Mouse (Mus musculus): Measurements from ENCODE around the gene Olfr10. TPM values are rescaled to one million over a fixed set of nuclear protein-coding genes. Genes with fewer than 3 reads are reported as not detected.
A peak's percentile ranks its signal among the peaks of the same experiment; 100 is the strongest.
"Not testable (repeated sequence)": the region's sequence is repeated elsewhere in the genome, so short reads cannot be mapped to it uniquely, and the experiment has no call there.

Olfr10 gene
- total RNA-seq, 2 experiments from 2014 or later: not detected

DNA sequence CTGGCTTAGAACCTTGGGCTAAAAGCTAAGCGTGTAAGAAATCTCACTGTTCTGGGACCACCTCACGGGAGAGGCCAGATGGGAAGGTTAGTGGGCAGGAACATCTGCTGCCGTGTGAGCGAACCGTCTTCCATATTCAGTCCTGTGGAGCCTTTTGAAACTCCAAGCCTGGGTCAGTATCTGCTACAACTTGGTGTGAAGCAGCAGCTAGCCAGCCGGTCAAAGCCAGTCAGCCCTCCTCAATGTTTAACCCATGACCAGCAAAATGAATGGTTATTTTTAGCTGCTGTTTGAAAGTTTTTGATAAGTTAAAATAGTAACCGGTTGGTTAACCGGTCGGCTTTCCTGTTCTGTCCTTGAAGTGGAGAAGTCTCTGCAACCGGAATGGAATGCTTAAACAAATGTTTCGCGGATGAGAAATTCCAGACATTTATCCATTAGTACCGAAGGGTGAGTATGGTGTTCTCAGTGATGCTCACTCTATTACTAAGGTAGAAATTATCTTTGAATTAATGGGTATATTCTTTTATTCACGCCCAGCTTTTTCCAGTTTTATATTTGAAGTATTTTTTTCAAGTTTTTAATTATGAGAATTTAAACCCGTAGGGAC, 36.5 kb upstream of the Olfr10 start:
- DNase-seq (ENCODE audit: extremely low spot score in 1 of 2, low spot score in 2 of 2): no peak
- intact Hi-C loops (cut with DNase I): loop anchor here (5.0 kb wide), 1 partner anchor 396 kb away; the partner anchor contains the start of gene Irgm1
- H3K27ac ChIP-seq: no peak overlapping the region
- no peak overlapping the region for H3K4me3 ChIP-seq
- TF ChIP-seq CTCF (IDR thresholded peaks at IDR 0.05): no peak

DNA sequence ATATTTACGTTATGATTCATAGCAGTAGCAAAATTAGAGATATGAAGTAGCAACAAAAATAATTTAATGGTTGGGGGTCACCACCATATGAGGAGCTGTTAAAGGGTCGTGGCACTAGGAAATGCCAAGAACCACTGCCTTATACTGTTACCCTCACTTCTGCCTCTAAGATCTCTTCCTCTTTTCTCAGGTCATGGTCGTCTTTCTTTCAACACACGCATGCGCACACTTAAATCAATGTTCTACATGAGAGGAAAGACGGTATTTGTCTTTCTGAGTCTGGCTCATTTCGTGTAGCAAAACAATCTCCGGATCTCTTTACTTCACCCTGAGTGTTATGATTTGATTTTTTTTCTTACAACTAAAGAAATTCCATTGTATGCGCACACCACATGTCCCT, 34.8 kb upstream of the Olfr10 start:
- no peak overlapping the region for H3K4me3 ChIP-seq
- intact Hi-C loops (cut with DNase I): loop anchor here (5.0 to 10.0 kb wide), 3 partner anchors 167 to 397 kb away; partner anchors contain the start of gene Irgm1
- no peak for TF ChIP-seq CTCF (IDR thresholded peaks at IDR 0.05)
- H3K27ac ChIP-seq: no peak overlapping the region
- no peak for DNase-seq (ENCODE audit: extremely low spot score in 1 of 2, low spot score in 2 of 2)

DNA sequence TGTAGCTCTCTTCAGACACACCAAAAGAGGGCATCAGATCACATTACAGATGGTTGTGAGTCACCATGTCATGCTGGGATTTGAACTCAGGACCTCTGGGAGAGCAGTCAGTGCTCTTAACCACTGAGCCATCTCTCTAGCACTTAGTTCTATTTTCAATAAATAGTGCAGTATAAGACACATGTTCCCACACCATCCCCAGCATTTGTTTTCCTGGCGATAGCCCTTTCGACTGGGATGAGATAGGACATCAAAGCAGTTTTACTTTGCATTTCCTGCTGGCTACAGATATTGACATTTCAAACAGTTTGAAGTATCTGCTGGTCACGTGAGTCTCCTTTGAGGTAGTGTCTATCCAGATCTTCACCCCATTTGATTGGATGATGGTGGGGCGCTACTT, 34.2 kb upstream of the Olfr10 start:
- no peak for TF ChIP-seq CTCF (IDR thresholded peaks at IDR 0.05)
- intact Hi-C loops (cut with DNase I): loop anchor here (5.0 to 10.0 kb wide), 2 partner anchors 168 to 264 kb away; no protein-coding TSS in a partner anchor
- DNase-seq (ENCODE audit: extremely low spot score in 1 of 2, low spot score in 2 of 2): no peak
- H3K4me3 ChIP-seq: no peak overlapping the region
- no peak overlapping the region for H3K27ac ChIP-seq

DNA sequence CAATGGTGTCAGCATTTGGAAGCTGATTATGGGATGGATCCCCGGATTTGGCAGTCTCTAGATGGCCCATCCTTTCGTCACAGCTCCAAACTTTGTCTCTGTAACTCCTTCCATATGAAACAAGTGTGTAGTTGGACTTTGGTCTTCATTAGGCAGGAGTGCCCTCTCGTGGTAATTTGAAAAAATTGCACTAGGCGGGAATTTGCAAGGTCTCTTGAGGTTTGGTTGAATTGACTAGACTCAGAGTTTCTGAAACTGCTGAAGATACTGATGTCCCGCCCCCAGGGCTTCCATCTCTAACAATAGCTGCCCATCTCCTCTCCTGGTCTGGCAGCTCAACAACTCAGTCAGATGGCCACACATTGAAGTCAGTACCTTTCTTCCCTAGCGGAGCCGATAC, 33.2 kb upstream of the Olfr10 start:
- DNase-seq (ENCODE audit: extremely low spot score in 1 of 2, low spot score in 2 of 2): peak in 1 of 2 experiments; percentile 25
- peak; percentile 80 for TF ChIP-seq CTCF (IDR thresholded peaks at IDR 0.05)
- Histone ChIP-seq H3K27ac (no peak overlapping the region), H3K4me3 (no peak overlapping the region)
- intact Hi-C loops (cut with DNase I): loop anchor here (5.0 to 10.0 kb wide), 2 partner anchors 169 to 263 kb away; no protein-coding TSS in a partner anchor

DNA sequence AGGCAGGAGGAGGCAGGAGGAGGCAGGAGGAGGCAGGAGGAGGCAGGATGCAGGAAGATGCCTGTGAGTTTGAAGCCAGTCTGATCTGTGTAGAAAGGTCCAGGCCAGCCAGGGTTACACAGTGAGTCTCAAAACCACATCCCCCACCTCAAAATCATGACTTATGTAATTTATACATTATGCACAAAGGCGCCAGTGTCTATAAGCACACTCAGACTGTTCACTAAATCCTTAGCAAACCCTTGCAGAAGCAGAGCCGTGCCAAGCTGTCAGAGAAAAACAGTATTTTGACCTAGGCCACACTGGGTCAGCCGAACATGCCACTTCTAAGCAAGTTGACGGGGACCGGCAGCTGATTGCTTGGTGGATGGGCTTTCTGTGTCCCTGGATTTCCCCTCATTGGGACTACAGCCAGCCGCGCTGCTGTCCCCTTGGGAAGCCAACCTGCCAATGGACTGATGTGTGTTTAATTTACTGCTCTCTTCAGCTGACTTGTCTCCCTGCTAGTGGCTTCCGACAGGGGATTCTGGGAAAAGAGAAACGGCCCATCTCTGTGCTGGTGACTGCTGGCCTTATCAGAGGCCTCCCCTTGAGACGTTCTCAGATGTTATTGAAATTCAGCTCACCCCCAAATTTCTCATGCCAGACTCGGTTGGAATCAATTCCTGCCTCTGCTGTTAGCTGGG, 30.6 kb upstream of the Olfr10 start:
- Histone ChIP-seq H3K27ac (no peak overlapping the region), H3K4me3 (no peak overlapping the region)
- TF ChIP-seq CTCF (IDR thresholded peaks at IDR 0.05): no peak
- no peak for DNase-seq (ENCODE audit: extremely low spot score in 1 of 2, low spot score in 2 of 2)
- intact Hi-C loops (cut with DNase I): loop anchor here (5.0 to 10.0 kb wide), 2 partner anchors 172 to 261 kb away; no protein-coding TSS in a partner anchor

DNA sequence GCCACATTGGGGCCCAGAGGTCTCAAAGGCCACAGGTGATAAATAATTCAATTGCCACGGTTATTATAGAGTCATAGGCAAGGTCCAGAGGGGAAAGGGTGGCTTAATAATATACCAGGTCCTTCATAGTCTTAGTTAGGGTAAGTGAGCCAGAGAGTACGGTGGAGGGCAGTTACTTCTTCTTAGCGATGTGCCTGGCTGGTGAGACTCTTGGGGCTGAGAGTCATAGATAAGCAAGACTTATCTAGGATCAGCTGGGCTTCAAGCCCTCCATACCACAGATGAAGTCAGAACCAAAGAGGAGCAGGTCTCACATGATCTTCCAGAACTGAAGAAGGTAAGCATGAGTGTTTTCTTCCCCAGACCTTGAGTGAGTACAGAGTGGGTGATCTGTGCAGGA, 26.3 kb upstream of the Olfr10 start, which contains the start of gene Olfr1393:
Olfr1393 (plus strand) TSS at position 83 of the 400 bp plus-strand sequence.
- no peak within 1 kb of the TSS for H3K27ac ChIP-seq
- intact Hi-C loops (cut with DNase I): loop anchor here (10.0 kb wide), 1 partner anchor 257 kb away; no protein-coding TSS in a partner anchor
- no peak within 1 kb of the TSS for H3K4me3 ChIP-seq
- DNase-seq (ENCODE audit: extremely low spot score in 1 of 2, low spot score in 2 of 2): no peak
- TF ChIP-seq CTCF (IDR thresholded peaks at IDR 0.05): no peak

DNA sequence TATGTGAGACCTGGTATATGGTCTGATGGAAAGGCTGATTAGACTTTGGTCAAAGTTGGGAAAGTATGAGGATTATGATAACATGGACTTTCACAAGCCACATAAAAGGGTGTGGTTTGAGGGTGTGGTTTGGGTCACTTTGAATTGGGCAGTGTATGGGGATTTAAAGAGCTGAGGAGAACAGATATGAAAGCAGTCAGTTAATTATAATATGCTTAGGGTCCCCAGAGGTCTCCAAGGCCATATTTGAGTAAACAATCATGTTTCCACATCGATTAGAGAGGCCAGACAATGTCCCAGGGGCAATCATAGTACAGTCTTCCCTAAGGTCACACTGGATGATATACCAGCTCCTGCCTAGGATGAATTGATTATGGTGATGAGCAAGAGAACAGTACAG, 19.6 kb upstream of the Olfr10 start, which contains the start of gene Olfr1392:
Olfr1392 (plus strand) TSS at position 301 of the 400 bp plus-strand sequence.
- H3K4me3 ChIP-seq; H3K27ac ChIP-seq; intact Hi-C loops (cut with DNase I); DNase-seq (ENCODE audit: extremely low spot score in 1 of 2, low spot score in 2 of 2): not testable (repeated sequence)

DNA sequence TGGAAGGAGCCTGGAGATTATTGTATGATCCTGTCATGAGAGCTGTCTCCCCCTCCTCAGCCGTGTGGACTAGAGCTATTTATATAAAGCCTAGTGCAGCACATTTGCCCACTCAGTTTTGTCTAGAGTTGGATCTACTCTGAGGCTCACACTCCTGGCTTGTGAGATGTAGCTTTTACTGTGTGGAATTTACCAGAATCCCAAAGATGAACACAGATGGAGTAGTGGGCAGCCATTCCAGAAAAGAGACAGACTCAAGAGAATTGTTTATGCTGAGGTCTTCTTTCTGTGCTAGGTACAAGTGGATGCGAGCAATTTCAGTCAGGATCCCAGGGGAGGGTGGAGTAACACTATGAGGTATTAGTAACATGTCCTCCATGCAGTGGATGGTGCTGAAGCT, 17.3 kb upstream of the Olfr10 start:
- H3K4me3 ChIP-seq: no peak overlapping the region
- no peak for TF ChIP-seq CTCF (IDR thresholded peaks at IDR 0.05)
- H3K27ac ChIP-seq: peak overlapping the region; percentile 50; the same call in 1 of the 2 replicates
- intact Hi-C loops (cut with DNase I): no loop called here
- DNase-seq (ENCODE audit: extremely low spot score in 1 of 2, low spot score in 2 of 2): no peak

DNA sequence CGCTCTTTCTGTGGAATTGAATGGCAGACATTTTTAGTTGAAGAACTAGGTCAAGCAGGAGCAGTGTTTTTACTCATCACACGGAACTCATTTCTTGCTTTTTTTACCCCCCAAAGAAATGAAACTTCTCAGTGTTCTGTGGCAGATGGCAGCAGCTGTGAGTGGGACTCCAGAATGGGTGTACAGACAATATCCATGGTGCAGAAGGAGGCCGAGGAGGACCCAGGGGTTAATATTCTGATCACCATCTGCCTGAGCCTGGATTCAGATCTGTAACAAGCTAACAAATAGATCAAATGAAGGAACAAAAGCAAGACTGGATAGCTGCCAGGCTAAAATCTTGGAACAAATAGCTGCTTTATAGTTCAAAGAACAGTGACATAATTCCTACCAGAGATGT, 11.8 kb upstream of the Olfr10 start:
- H3K4me3 ChIP-seq: no peak overlapping the region
- intact Hi-C loops (cut with DNase I): loop anchor here (2.0 kb wide), 1 partner anchor 34 kb away; no protein-coding TSS in a partner anchor
- no peak for TF ChIP-seq CTCF (IDR thresholded peaks at IDR 0.05)
- peak; percentile 23 to 52 for DNase-seq (ENCODE audit: extremely low spot score in 1 of 2, low spot score in 2 of 2)
- no peak overlapping the region for H3K27ac ChIP-seq

DNA sequence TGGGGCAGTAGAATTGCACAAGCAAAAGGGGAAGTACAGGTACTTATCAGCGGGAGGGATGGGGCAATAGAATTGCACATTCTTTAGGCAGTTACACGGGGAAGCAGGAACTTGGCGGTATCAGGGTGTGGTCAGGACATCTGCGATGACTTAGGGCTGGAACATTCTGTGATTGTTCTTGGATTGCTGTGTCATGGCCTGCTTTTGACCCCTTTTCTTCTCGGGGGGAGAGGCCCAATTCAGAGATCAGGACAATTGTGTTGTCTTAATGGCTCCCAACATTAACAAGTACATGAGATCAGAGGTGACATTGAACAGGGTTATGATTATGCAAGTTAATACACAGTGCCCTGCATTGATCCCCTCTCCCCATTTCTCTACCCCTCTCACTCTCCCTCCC, 4.0 kb downstream of the Olfr10 start:
- intact Hi-C loops (cut with DNase I); H3K4me3 ChIP-seq; DNase-seq (ENCODE audit: extremely low spot score in 1 of 2, low spot score in 2 of 2); H3K27ac ChIP-seq: not testable (repeated sequence)

DNA sequence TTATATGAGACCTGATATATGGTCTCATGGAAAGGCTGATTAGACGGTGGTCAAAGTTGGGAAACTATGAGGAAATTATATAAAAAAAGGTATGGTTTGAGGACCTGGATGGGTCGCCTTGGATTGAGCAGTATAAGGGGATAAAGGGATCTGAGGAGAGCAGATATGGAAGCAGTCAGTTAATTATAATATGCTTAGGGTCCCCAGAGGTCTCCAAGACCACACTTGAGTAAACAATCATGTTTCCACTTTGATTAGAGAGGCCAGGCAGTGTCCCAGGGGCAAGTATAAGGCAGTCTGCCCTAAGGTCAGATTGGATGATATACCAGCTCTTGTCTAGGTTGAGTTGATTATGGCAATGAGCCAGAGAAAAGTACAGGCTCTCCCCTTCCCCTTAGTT, 17.9 kb downstream of the Olfr10 start, which contains the start of gene Olfr1391:
Olfr1391 (plus strand) TSS at position 301 of the 400 bp plus-strand sequence.
- DNase-seq (ENCODE audit: extremely low spot score in 1 of 2, low spot score in 2 of 2): no peak
- no peak within 1 kb of the TSS for H3K27ac ChIP-seq
- TF ChIP-seq CTCF (IDR thresholded peaks at IDR 0.05): no peak
- no peak within 1 kb of the TSS for H3K4me3 ChIP-seq
- intact Hi-C loops (cut with DNase I): no loop called here

DNA sequence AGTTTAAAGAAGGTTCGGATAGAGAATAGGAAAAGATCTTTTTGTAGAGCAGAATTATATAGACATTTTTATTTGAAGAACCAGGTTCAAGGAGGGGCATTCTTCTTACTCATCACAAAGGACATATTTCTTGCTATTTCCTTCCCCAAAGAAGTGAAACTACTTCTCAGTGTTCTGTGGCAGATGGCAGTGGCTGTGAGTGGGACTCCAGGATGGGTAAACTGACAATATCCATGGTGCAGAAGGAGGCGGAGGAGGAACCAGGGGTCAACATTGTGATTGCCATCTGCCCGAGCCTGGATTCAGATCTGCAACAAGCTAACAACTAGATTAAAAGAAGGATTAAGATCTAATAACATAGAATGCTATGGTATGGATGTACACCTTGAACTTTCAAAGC, 22.2 kb downstream of the Olfr10 start:
- intact Hi-C loops (cut with DNase I): loop anchor here (2.0 kb wide), 1 partner anchor 34 kb away; no protein-coding TSS in a partner anchor
- Histone ChIP-seq H3K4me3 (no peak overlapping the region), H3K27ac (no peak overlapping the region; the same call in 1 of the 2 replicates)
- no peak for TF ChIP-seq CTCF (IDR thresholded peaks at IDR 0.05)
- peak in 1 of 2 experiments; percentile 20 for DNase-seq (ENCODE audit: extremely low spot score in 1 of 2, low spot score in 2 of 2)
